Mouse (Mus musculus): ENCODE data around the gene Slc15a5. TPM values are rescaled to one million over a fixed set of nuclear protein-coding genes. Genes with fewer than 3 reads are reported as not detected.

The Slc15a5 gene
- polyA plus RNA-seq, 1 experiment from 2014 or later, result 0.17 TPM

DNA sequence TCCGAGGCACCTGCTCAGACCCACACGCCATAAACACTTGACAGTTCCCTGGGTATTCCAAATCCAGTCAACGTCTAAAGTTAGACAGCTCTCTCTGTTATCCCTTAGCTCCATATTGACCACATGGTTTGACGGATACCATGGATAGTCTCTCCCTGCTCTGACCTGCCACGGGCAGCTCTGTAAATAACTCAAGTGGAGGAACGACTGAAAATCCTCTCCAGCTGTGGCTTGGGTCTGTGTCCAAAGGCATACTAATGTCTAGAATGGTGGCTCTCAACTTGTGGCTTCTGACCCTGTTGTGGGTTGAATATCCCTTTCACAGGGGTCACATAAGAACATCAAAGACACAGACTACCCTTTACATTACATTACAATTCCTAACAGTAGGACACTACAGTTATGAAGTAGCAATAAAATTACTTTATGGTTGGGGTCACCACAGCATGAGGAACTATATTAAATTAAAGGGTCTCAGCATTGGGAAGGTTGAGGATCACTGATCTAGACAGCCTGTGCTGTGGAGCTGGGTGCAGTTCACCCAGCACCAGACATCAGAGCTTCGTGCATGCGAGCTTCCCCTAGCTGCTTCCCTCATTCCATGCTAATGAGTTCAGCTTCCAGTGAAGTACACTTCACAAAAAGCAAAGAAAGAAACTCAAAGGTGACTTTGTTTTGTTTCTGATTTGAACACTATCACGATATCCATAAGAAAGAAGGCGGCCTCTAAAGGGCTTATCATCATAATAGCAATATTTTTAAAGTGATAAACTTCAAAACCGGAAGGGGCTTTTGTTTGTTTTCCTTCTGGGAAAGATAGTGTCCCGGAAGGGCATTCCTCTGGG, 139.1 kb downstream of the Slc15a5 start:
- Histone ChIP-seq H3K9ac (no peak overlapping the region), H3K4me1 (replicated peaks) (peaks cover 2% of the 10 kb centered on the region; the same call in 1 of the 2 replicates), H3K9me3 (no peaks in the 10 kb centered on the region), H3K36me3 (no peaks in the 10 kb centered on the region), H3K27me3 (no peaks in the 10 kb centered on the region), H3K4me2 (no peak overlapping the region), H3K27ac (replicated peaks) (no peak overlapping the region), H3K4me3 (no peak overlapping the region)
- no peak for ATAC-seq (ENCODE audit: low read depth)
- WGBS, result 67% methylated on average over 12 of the region's 12 CpGs

DNA sequence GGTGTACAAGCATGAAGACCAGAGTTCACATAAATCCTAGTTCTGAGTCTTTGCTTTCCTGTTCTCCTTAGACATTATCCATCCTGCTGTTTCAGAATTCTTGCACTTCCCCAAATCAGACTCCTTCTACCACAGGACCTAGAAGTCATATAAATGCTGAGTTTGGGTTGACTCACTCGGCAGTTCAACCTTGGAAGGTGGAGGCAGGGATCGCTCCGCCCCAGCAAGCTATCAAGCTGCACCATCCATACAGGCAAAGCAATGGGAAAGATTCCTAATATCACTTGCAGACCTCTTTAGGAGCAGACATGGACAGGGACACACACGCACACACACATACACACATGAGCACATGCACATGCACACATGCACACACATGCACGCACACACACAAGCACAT, 142.2 kb downstream of the Slc15a5 start:
- no peak for ATAC-seq (ENCODE audit: low read depth)
- Histone ChIP-seq H3K36me3 (no peaks in the 10 kb centered on the region), H3K4me3 (no peak overlapping the region), H3K4me2 (no peak overlapping the region), H3K27me3 (no peaks in the 10 kb centered on the region), H3K9me3 (no peaks in the 10 kb centered on the region), H3K4me1 (replicated peaks) (peaks cover 5% of the 10 kb centered on the region), H3K9ac (no peak overlapping the region), H3K27ac (replicated peaks) (no peak overlapping the region)
- whole genome bisulfite sequencing, result 96% methylated on average over 5 of the region's 5 CpGs

- ATAC-seq (ENCODE audit: low read depth), result no peak
- peaks cover 5% of the 10 kb centered on the region for H3K4me1 ChIP-seq (replicated peaks)
- no peaks in the 10 kb centered on the region for H3K9me3 ChIP-seq
- no peak overlapping the region for H3K4me3 ChIP-seq
- no peaks in the 10 kb centered on the region for H3K27me3 ChIP-seq
- H3K27ac ChIP-seq (replicated peaks), result no peak overlapping the region
- H3K9ac ChIP-seq, result no peak overlapping the region
- WGBS, result 93% methylated on average over 1 of the region's 1 CpGs
- H3K36me3 ChIP-seq, result no peaks in the 10 kb centered on the region
- H3K4me2 ChIP-seq, result no peak overlapping the region
These were observed 143.4 kb downstream of the Slc15a5 start for GRCm38 (mm10) chr6:137936268-137936667.

GRCm38 (mm10) chr6:137935857-137936256, 143.9 kb downstream of the Slc15a5 start:
- ATAC-seq (ENCODE audit: low read depth), result no peak
- H3K9me3 ChIP-seq, result no peaks in the 10 kb centered on the region
- H3K36me3 ChIP-seq, result no peaks in the 10 kb centered on the region
- H3K4me2 ChIP-seq, result no peak overlapping the region
- H3K4me1 ChIP-seq (replicated peaks), result peaks cover 5% of the 10 kb centered on the region
- H3K27ac ChIP-seq (replicated peaks), result no peak overlapping the region
- no peak overlapping the region for H3K9ac ChIP-seq
- H3K4me3 ChIP-seq, result no peak overlapping the region
- 79% methylated on average over 7 of the region's 7 CpGs for WGBS
- H3K27me3 ChIP-seq, result no peaks in the 10 kb centered on the region

GRCm38 (mm10) chr6:137935341-137935740, 144.4 kb downstream of the Slc15a5 start:
- no peak for ATAC-seq (ENCODE audit: low read depth)
- Histone ChIP-seq H3K9me3 (no peaks in the 10 kb centered on the region), H3K4me1 (replicated peaks) (peaks cover 5% of the 10 kb centered on the region), H3K4me2 (no peak overlapping the region), H3K36me3 (no peaks in the 10 kb centered on the region), H3K27ac (replicated peaks) (no peak overlapping the region; the same call in 1 of the 2 replicates), H3K27me3 (no peaks in the 10 kb centered on the region), H3K4me3 (no peak overlapping the region), H3K9ac (no peak overlapping the region)
- 59% methylated on average over 8 of the region's 8 CpGs for WGBS

- ATAC-seq (ENCODE audit: low read depth), result no peak
- Histone ChIP-seq H3K4me1 (replicated peaks) (peaks cover 5% of the 10 kb centered on the region), H3K4me3 (no peak overlapping the region), H3K27me3 (no peaks in the 10 kb centered on the region), H3K27ac (replicated peaks) (no peak overlapping the region; the same call in 1 of the 2 replicates), H3K9me3 (no peaks in the 10 kb centered on the region), H3K36me3 (no peaks in the 10 kb centered on the region), H3K4me2 (no peak overlapping the region), H3K9ac (no peak overlapping the region)
- WGBS, result 75% methylated on average over 3 of the region's 3 CpGs
These were observed 145.0 kb downstream of the Slc15a5 start for GRCm38 (mm10) chr6:137934545-137935298.

Other genes with a start within 250 kb of the Slc15a5 start
- gene Mgst1, start 60.4 kb upstream of the Slc15a5 start, polyA plus RNA-seq (2015; fragmentation: Nextera tagmentation; extraction: Ambion mirVana), result 108 and 112 TPM in 2 replicates

Data from neural tube, embryonic 13.5 days (tissue).